Mouse (Mus musculus) forebrain, embryonic 15.5 days (tissue): ENCODE data around the gene Spink2. TPM values are rescaled to one million over a fixed set of nuclear protein-coding genes. Genes with fewer than 3 reads are reported as not detected.
A peak's percentile ranks its signal among the peaks of the same experiment; 100 is the strongest.

Experiments
- ATAC-seq: fragments of 200-750 bp; cut with Nextera tagmentation; replicated peaks from 2 replicates; pipeline ENCODE4 v1.8.0; 2017; ENCODE audit warnings: mild to moderate bottlenecking, moderate TSS enrichment, moderate library complexity
- H3K27ac ChIP-seq: fragments of 300-500 bp; sonication (generic); replicated peaks from 2 replicates; pipeline ENCODE4 v1.5.1; 2015; ENCODE audit warnings: mild to moderate bottlenecking, inconsistent platforms
- H3K27me3 ChIP-seq: fragments of 300-500 bp; sonication (generic); 2 replicates; pipeline ENCODE4 v1.6.1; 2015; ENCODE audit warnings: inconsistent platforms
- H3K36me3 ChIP-seq: fragments of 300-500 bp; sonication (generic); 2 replicates; pipeline ENCODE4 v1.6.1; 2015; ENCODE audit warnings: mild to moderate bottlenecking, inconsistent platforms
- H3K4me1 ChIP-seq: fragments of 300-500 bp; sonication (generic); 2 replicates; pipeline ENCODE4 v1.6.1; 2015; ENCODE audit warnings: inconsistent platforms
- H3K4me2 ChIP-seq: fragments of 300-500 bp; sonication (generic); replicated peaks from 2 replicates; pipeline ENCODE4 v1.6.1; 2015; ENCODE audit warnings: mild to moderate bottlenecking, inconsistent platforms
- H3K4me3 ChIP-seq: fragments of 300-500 bp; sonication (generic); 2 replicates; pipeline ENCODE4 v1.5.1; 2015; ENCODE audit warnings: mild to moderate bottlenecking, inconsistent platforms
- H3K9ac ChIP-seq: fragments of 300-500 bp; sonication (generic); replicated peaks from 2 replicates; pipeline ENCODE4 v1.6.1; 2015; ENCODE audit warnings: mild to moderate bottlenecking, inconsistent platforms
- H3K9me3 ChIP-seq: fragments of 300-500 bp; sonication (generic); 2 replicates; pipeline ENCODE4 v1.6.1; 2016; ENCODE audit warnings: inconsistent platforms
- WGBS: fragments of 180-500 bp; shearing (Covaris S2); methylation state at CpG from one replicate; pipeline ENCODE4 v1.1.7; 2015; ENCODE audit warnings: mixed read lengths; 5-methylcytosine and 5-hydroxymethylcytosine counted together
- polyA plus RNA-seq: library from polyadenylated mRNA; unstranded; fragments of >200 nt; fragmentation: Nextera tagmentation; extraction: Ambion mirVana; gene quantifications from 2 replicates; pipeline ENCODE4 v1.2.1, GENCODE M21; 2015

Spink2 gene
- polyA plus RNA-seq, result 0.48 and 0.64 TPM in 2 replicates

- H3K4me1 ChIP-seq, result peaks cover 6% of the 10 kb centered on the region; the same call in 1 of the 2 replicates
- WGBS, result 8% methylated on average over 18 of the region's 18 CpGs
- peak within 1 kb of the TSS; percentile 48 for H3K4me2 ChIP-seq
- H3K9ac ChIP-seq, result no peak within 1 kb of the TSS
- H3K27ac ChIP-seq, result no peak within 1 kb of the TSS
- H3K36me3 ChIP-seq, result no peaks in the 10 kb centered on the region
- H3K4me3 ChIP-seq, result peak within 1 kb of the TSS; percentile 22
- no peak; the same call in 1 of the 2 replicates for ATAC-seq
- no peaks in the 10 kb centered on the region for H3K27me3 ChIP-seq
- no peaks in the 10 kb centered on the region for H3K9me3 ChIP-seq
Measured at GRCm38 (mm10) chr5:77211236-77211635, at the start of gene Spink2. Gene Spink2, minus strand, starts transcription at chr5:77211471.

DNA sequence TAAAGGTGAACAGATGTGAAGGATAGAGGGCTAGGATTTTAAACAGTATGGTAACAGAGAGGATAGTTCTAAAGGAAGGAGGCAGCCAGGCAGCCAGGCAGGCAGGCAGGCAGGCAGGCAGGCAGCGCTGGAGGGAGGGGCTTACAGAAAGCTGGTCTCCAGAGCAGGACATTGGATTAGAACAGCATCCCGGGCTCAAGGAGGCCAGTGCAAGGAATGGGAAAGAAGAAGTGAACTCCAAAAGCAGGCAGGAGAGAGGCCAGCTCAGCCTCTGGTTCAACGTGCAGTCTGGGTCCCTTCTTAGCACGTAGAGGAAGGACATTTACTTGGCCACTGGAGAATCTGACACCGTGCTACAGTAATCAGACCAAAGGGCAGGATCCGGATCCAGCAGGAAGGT, 48.9 kb upstream of the Spink2 start:
- Histone ChIP-seq H3K9me3 (no peaks in the 10 kb centered on the region), H3K4me2 (no peak overlapping the region), H3K36me3 (no peaks in the 10 kb centered on the region), H3K4me3 (no peak overlapping the region), H3K9ac (no peak overlapping the region), H3K27ac (no peak overlapping the region), H3K4me1 (0 out of 2 replicates have a peak, but pooled peaks cover 3% of the 10 kb centered on the region), H3K27me3 (no peaks in the 10 kb centered on the region)
- 62% methylated on average over 6 of the region's 6 CpGs for WGBS
- no peak for ATAC-seq

GRCm38 (mm10) chr5:77259315-77259714, 48.0 kb upstream of the Spink2 start:
- no peaks in the 10 kb centered on the region for H3K4me1 ChIP-seq
- H3K9ac ChIP-seq, result no peak overlapping the region
- H3K27me3 ChIP-seq, result no peaks in the 10 kb centered on the region
- no peak for ATAC-seq
- no peak overlapping the region for H3K4me3 ChIP-seq
- no peaks in the 10 kb centered on the region for H3K9me3 ChIP-seq
- no peak overlapping the region for H3K27ac ChIP-seq
- H3K4me2 ChIP-seq, result no peak overlapping the region
- H3K36me3 ChIP-seq, result no peaks in the 10 kb centered on the region

DNA sequence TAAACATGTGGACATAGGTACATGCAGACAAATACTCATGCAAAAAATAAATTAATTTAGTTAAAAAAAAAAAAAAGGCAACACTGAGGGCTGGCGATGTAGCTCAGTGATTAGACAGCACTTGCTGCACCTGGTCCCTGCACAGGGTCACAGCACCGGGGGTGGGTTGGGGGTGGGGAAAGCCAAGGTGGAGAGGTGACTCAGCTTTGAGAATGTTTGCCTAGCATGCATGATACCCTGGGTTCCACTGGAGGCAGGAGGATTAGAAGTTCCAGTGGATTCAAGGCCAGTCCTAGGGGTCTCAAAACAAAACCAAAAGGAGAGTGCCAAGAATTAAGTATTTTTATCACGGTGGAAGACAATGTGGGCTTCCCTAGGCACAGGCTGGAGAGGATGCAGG, 46.3 kb upstream of the Spink2 start:
- Histone ChIP-seq H3K4me3 (no peak overlapping the region), H3K9ac (no peak overlapping the region), H3K27ac (no peak overlapping the region), H3K4me2 (no peak overlapping the region), H3K27me3 (no peaks in the 10 kb centered on the region), H3K9me3 (no peaks in the 10 kb centered on the region), H3K4me1 (no peaks in the 10 kb centered on the region), H3K36me3 (no peaks in the 10 kb centered on the region)
- 79% methylated on average over 3 of the region's 3 CpGs for WGBS
- ATAC-seq, result no peak

GRCm38 (mm10) chr5:77254402-77254801, 43.1 kb upstream of the Spink2 start:
- Histone ChIP-seq H3K4me1 (no peaks in the 10 kb centered on the region), H3K9ac (no peak overlapping the region), H3K27ac (no peak overlapping the region), H3K4me3 (no peak overlapping the region), H3K9me3 (no peaks in the 10 kb centered on the region), H3K4me2 (no peak overlapping the region), H3K27me3 (no peaks in the 10 kb centered on the region), H3K36me3 (no peaks in the 10 kb centered on the region)
- no peak for ATAC-seq
- 71% methylated on average over 3 of the region's 3 CpGs for WGBS

DNA sequence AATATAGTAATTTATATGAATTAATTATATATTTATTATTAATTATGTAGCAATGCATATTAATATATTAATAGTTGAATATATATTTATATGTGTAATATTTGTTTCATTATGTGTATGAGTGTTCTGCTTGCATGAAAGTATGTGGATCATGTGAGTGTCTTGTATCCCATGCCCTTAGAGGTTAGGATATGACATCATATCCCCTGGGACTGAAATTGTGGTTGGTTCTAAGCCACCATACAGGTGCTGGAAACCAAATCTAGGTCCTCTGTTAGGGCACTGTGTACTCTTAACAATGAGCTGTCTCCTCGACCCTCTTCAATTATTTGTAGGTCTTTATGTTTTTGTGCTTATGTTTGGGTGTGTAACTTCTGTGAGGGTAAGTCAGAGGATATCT, 41.9 kb upstream of the Spink2 start:
- no peak overlapping the region for H3K9ac ChIP-seq
- no peak overlapping the region for H3K4me2 ChIP-seq
- H3K36me3 ChIP-seq, result no peaks in the 10 kb centered on the region
- no peak overlapping the region for H3K4me3 ChIP-seq
- ATAC-seq, result no peak
- 79% methylated on average over 1 of the region's 1 CpGs for WGBS
- no peaks in the 10 kb centered on the region for H3K4me1 ChIP-seq
- H3K27ac ChIP-seq, result no peak overlapping the region
- H3K9me3 ChIP-seq, result no peaks in the 10 kb centered on the region
- no peaks in the 10 kb centered on the region for H3K27me3 ChIP-seq

- Histone ChIP-seq H3K36me3 (no peaks in the 10 kb centered on the region), H3K4me2 (no peak overlapping the region), H3K9me3 (no peaks in the 10 kb centered on the region), H3K27me3 (no peaks in the 10 kb centered on the region), H3K9ac (no peak overlapping the region), H3K27ac (no peak overlapping the region), H3K4me3 (no peak overlapping the region), H3K4me1 (no peaks in the 10 kb centered on the region)
- ATAC-seq, result no peak
- 62% methylated on average over 8 of the region's 8 CpGs for WGBS
Measured at GRCm38 (mm10) chr5:77252115-77252827, 41.0 kb upstream of the Spink2 start.

- Histone ChIP-seq H3K9me3 (no peaks in the 10 kb centered on the region), H3K4me2 (no peak overlapping the region), H3K36me3 (no peaks in the 10 kb centered on the region), H3K4me1 (no peaks in the 10 kb centered on the region), H3K9ac (no peak overlapping the region), H3K27me3 (no peaks in the 10 kb centered on the region), H3K4me3 (no peak overlapping the region), H3K27ac (no peak overlapping the region)
- ATAC-seq, result no peak
- WGBS, result 25% methylated on average over 5 of the region's 5 CpGs
Measured at GRCm38 (mm10) chr5:77251656-77252055, 40.4 kb upstream of the Spink2 start.

DNA sequence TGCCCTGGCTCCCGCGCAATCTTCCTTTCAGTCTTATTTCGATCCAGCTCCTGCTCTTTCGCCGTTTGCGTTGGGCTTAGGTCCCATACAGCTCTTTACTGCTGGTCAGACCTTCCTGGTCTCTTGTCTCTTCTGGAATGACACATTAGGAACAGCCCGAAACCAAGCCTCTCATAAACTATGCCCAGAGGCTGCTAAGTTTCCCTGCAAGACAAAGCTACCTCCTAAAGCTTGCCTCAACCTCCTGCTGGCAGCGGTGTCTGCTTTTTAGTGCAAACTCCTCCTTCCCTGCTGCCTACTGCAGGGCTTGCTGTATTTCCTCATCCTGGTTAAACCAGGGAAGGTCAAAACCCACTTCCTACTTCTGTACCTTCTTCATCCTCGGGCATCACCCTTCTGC, 38.8 kb upstream of the Spink2 start:
- H3K4me2 ChIP-seq, result no peak overlapping the region
- H3K27ac ChIP-seq, result no peak overlapping the region
- no peaks in the 10 kb centered on the region for H3K27me3 ChIP-seq
- peaks cover 12% of the 10 kb centered on the region for H3K4me1 ChIP-seq
- ATAC-seq, result no peak
- 70% methylated on average over 9 of the region's 9 CpGs for WGBS
- no peaks in the 10 kb centered on the region for H3K36me3 ChIP-seq
- no peak overlapping the region for H3K9ac ChIP-seq
- H3K9me3 ChIP-seq, result no peaks in the 10 kb centered on the region
- H3K4me3 ChIP-seq, result no peak overlapping the region

GRCm38 (mm10) chr5:77245787-77246671, 34.8 kb upstream of the Spink2 start:
- peak; percentile 66 for ATAC-seq
- Histone ChIP-seq H3K4me3 (peak overlapping the region; percentile 9; the same call in 1 of the 2 replicates), H3K9me3 (no peaks in the 10 kb centered on the region), H3K4me1 (peaks cover 12% of the 10 kb centered on the region), H3K36me3 (no peaks in the 10 kb centered on the region), H3K27me3 (no peaks in the 10 kb centered on the region), H3K27ac (no peak overlapping the region), H3K4me2 (peak overlapping the region; percentile 35), H3K9ac (no peak overlapping the region)
- 20% methylated on average over 26 of the region's 26 CpGs for WGBS

DNA sequence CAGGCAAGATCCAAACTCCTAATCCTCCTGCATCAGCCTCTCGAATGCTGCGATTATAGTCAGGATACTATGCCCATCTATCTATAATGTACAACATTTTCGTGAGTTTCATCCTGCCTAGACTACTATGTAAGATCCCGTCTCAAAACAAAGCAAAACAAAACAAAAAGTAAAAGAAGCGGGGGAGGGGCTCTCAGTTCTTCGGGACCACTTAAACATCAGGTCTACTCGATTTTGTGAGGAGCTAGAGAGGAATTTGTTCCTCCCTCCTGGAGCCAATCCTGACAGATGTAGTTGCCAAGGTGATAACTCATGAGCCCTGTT, 34.2 kb upstream of the Spink2 start:
- 30% methylated on average over 7 of the region's 7 CpGs for WGBS
- no peak for ATAC-seq
- Histone ChIP-seq H3K4me2 (peak overlapping the region; percentile 35), H3K36me3 (no peaks in the 10 kb centered on the region), H3K4me3 (peak overlapping the region; percentile 9; the same call in 1 of the 2 replicates), H3K27me3 (no peaks in the 10 kb centered on the region), H3K9me3 (no peaks in the 10 kb centered on the region), H3K4me1 (peaks cover 12% of the 10 kb centered on the region), H3K27ac (no peak overlapping the region), H3K9ac (no peak overlapping the region)

DNA sequence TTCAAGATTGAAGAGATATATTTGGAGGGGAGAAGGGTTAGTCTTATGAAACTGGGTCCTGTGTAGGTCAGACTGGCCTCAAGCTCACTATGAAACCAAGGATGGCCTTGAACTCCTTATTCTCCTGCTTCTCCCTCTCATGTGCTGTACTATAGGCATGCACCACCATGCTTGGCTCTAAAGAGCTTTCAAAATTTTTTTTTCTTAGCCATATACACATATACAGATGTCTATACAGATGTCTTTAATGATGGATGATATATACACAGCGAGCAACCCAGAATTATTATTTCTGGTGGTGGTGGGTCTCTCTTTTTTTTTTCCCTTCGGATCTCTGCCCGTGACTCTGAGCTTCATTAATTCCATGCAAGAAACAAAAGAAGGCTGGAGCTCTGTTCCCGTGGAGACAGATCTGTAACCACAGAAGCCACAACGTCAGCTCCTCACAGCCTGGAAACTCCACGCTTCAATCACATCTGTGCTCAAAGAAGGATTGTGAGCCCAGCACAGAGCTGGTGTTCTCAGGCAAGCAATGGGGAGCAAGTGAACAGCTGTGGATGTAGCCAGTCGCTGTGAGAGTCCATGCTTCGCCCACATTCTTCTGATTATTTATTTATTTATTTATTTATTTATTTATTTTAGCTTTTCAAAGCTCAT, 33.2 kb upstream of the Spink2 start:
- WGBS, result 29% methylated on average over 8 of the region's 8 CpGs
- no peak overlapping the region for H3K27ac ChIP-seq
- H3K4me3 ChIP-seq, result no peak overlapping the region
- no peaks in the 10 kb centered on the region for H3K27me3 ChIP-seq
- peaks cover 12% of the 10 kb centered on the region for H3K4me1 ChIP-seq
- ATAC-seq, result peak; percentile 44; the same call in 1 of the 2 replicates
- no peaks in the 10 kb centered on the region for H3K36me3 ChIP-seq
- H3K9me3 ChIP-seq, result no peaks in the 10 kb centered on the region
- H3K4me2 ChIP-seq, result no peak overlapping the region
- no peak overlapping the region for H3K9ac ChIP-seq
